Mouse (Mus musculus) limb, embryonic 14.5 days (tissue): ENCODE measurements around the gene Gipc2. TPM values are rescaled to one million over a fixed set of nuclear protein-coding genes. Genes with fewer than 3 reads are reported as not detected.
A peak's percentile ranks its signal among the peaks of the same experiment; 100 is the strongest.

Experiments used
- ATAC-seq: fragments of 200-750 bp; cut with Nextera tagmentation; 2 replicates; pipeline ENCODE4 v1.8.0; 2017; ENCODE audit warnings: low read depth, moderate number of reproducible peaks, moderate TSS enrichment; ENCODE audit not compliant: low FRiP score
- DNase-seq: peaks from one replicate; pipeline ENCODE4 v3.0.0-alpha.2; 2015; ENCODE audit warnings: low spot score
- H3K27ac ChIP-seq: fragments of 300-500 bp; sonication (generic); replicated peaks from 2 replicates; pipeline ENCODE4 v1.5.1; 2014; ENCODE audit warnings: low read depth, mild to moderate bottlenecking, low read length, moderate library complexity, mixed read lengths
- H3K27me3 ChIP-seq: fragments of 300-500 bp; sonication (generic); 2 replicates; pipeline ENCODE4 v1.6.1; 2014; ENCODE audit warnings: low read length, mixed read lengths; ENCODE audit not compliant: control insufficient read depth, insufficient read depth
- H3K36me3 ChIP-seq: fragments of 300-500 bp; sonication (generic); 2 replicates; pipeline ENCODE4 v1.6.1; 2014; ENCODE audit warnings: mild to moderate bottlenecking, low read length, moderate library complexity, mixed read lengths; ENCODE audit not compliant: control insufficient read depth, insufficient read depth
- H3K4me1 ChIP-seq: fragments of 300-500 bp; sonication (generic); 2 replicates; pipeline ENCODE4 v1.6.1; 2014; ENCODE audit warnings: antibody characterized with exemption, low read length, mixed read lengths; ENCODE audit not compliant: control insufficient read depth, insufficient read depth
- H3K4me2 ChIP-seq: fragments of 300-500 bp; sonication (generic); replicated peaks from 2 replicates; pipeline ENCODE4 v1.6.1; 2014; ENCODE audit warnings: low read depth, mild to moderate bottlenecking, low read length, moderate library complexity; ENCODE audit not compliant: severe bottlenecking
- H3K4me3 ChIP-seq: fragments of 300-500 bp; sonication (generic); replicated peaks from 2 replicates; pipeline ENCODE4 v1.5.1; 2014; ENCODE audit warnings: low read length
- H3K9ac ChIP-seq: fragments of 300-500 bp; sonication (generic); 2 replicates; pipeline ENCODE4 v1.6.1; 2014; ENCODE audit warnings: mild to moderate bottlenecking, low read depth, low read length, moderate library complexity; ENCODE audit not compliant: severe bottlenecking
- H3K9me3 ChIP-seq: fragments of 300-500 bp; sonication (generic); 2 replicates; pipeline ENCODE4 v1.6.1; 2016; ENCODE audit warnings: low read length; ENCODE audit not compliant: control insufficient read depth
- POLR2A ChIP-seq: fragments of 200-500 bp; IDR thresholded peaks from 2 replicates; pipeline ENCODE4 v1.8.0; 2012; ENCODE audit warnings: inconsistent platforms, mild to moderate bottlenecking, moderate library complexity, borderline replicate concordance; ENCODE audit not compliant: insufficient read depth, insufficient read length; ENCODE audit errors: extremely low read depth
- whole genome bisulfite sequencing: fragments of 180-500 bp; shearing (Covaris S2); extraction: QIAGEN DNeasy Blood & Tissue Kit; methylation state at CpG from one replicate; pipeline ENCODE4 v1.1.7; 2014; 5-methylcytosine and 5-hydroxymethylcytosine counted together
- polyA plus RNA-seq, 2 experiments: library from polyadenylated mRNA; depleted of rRNA in 1 of 2; stranded (reverse) in 1 of 2; unstranded in 1 of 2; fragments of >200 nt; fragmentation: Nextera tagmentation in 1 of 2; extraction: Ambion mirVana in 1 of 2; gene quantifications; 2 replicates each; pipeline versions ENCODE4 v1.2.1 to v1.2.3; 2012 to 2014

Gipc2 gene
- polyA plus RNA-seq, 2 experiments = 2.6 to 4.3 TPM

DNA sequence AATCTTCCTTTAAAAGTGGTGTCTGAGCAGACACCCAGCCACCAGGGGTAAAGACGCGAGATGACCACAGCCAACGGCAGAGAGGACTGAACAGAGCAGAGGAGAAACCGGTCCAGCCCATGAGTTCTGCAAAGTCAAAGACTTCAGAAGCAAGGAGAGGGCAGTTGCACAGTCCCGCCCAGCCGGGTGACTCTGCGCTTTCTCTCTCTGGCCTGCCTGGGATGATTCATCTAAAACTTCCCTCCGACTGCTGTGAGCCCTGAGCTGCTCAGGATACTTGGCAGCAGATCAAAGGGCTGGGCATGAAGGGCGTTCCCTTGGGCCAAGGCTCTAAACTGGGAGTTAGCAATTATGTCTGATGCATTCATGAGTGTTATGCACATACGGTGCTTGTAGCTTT is 51.2 kb downstream of the Gipc2 start:
- 10% methylated on average over 10 of the region's 10 CpGs for WGBS
- TF ChIP-seq POLR2A = no peak
- no peak overlapping the region for H3K9ac ChIP-seq
- peak overlapping the region; percentile 15; the same call in 1 of the 2 replicates for H3K4me2 ChIP-seq
- H3K9me3 ChIP-seq = no peaks in the 10 kb centered on the region
- peak; percentile 84 for DNase-seq
- no peak overlapping the region for H3K4me3 ChIP-seq
- H3K27ac ChIP-seq = no peak overlapping the region
- no peaks in the 10 kb centered on the region for H3K27me3 ChIP-seq
- no peaks in the 10 kb centered on the region for H3K36me3 ChIP-seq
- peaks cover 14% of the 10 kb centered on the region for H3K4me1 ChIP-seq
- ATAC-seq = peak; percentile 48

DNA sequence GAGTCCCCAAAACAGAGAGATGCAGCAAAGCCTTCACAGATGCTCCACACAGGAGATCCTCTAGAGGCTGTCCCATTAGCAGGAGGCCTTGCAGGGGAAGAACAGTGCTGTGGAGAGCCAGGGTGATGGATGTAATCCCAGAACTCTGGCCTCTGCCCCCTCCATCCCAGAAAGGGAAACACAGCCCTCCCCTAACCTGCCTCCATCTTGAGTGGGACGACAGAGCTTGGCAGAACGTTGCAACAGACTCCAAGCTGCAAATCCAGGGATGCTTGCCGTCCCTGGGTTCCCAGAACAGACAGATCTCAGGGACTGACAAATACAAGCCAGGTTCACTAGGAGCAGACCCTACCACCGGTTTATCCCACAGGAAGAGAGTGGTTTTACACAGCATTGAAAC is 51.8 kb downstream of the Gipc2 start:
- H3K9ac ChIP-seq = no peak overlapping the region
- WGBS = 38% methylated on average over 4 of the region's 4 CpGs
- H3K36me3 ChIP-seq = no peaks in the 10 kb centered on the region
- no peaks in the 10 kb centered on the region for H3K27me3 ChIP-seq
- no peak overlapping the region for H3K4me2 ChIP-seq
- no peaks in the 10 kb centered on the region for H3K9me3 ChIP-seq
- ATAC-seq = no peak
- no peak for DNase-seq
- no peak overlapping the region for H3K27ac ChIP-seq
- no peak overlapping the region for H3K4me3 ChIP-seq
- TF ChIP-seq POLR2A = no peak
- peaks cover 19% of the 10 kb centered on the region for H3K4me1 ChIP-seq

DNA sequence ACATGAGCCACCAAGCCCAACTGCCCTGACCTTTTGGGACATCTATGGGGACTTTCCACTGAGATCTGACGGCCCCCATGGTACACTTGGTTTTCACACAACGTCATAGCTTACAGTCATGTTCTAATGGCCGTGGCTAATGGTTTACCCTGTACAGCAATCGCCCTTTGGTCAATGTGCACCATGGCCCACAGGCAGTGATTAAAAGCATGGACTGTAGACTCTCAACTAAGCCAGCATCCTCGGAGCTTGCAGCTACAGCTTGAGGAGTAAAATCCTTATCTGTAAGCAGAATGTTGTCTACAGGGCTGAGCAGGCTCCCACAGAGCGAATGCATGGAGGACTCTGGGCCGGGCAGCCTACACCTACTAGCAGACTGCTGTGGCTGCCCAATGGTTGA is 52.5 kb downstream of the Gipc2 start:
- Histone ChIP-seq H3K9me3 (no peaks in the 10 kb centered on the region), H3K4me2 (no peak overlapping the region), H3K4me3 (no peak overlapping the region), H3K27me3 (no peaks in the 10 kb centered on the region), H3K27ac (0 out of 2 replicates have a peak overlapping the region, but pooled peaks have one; percentile 33), H3K9ac (no peak overlapping the region), H3K36me3 (no peaks in the 10 kb centered on the region), H3K4me1 (peaks cover 25% of the 10 kb centered on the region)
- no peak for ATAC-seq
- TF ChIP-seq POLR2A = no peak
- DNase-seq = no peak
- WGBS = 76% methylated on average over 7 of the region's 7 CpGs

DNA sequence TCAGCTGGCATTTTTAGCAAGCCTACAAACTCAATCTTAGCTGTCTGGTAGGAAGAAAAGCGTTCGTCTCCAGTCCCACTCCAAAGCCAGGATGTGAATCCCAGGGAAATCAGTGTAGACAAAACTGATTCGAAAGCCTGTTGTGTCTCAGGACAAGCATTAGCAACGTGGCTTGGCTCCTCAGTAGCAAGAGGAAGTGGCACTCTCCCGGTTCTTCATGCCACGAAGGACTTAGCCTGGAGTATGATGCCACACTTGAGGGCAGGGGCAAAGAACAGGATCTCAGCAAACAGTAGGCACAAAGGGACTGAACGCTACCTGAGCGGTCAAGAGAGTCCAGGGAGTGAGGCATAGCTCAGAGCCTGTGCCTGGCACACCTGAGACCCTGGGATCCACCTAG is 53.4 kb downstream of the Gipc2 start:
- Histone ChIP-seq H3K9me3 (no peaks in the 10 kb centered on the region), H3K36me3 (no peaks in the 10 kb centered on the region), H3K27ac (no peak overlapping the region), H3K4me2 (no peak overlapping the region), H3K27me3 (no peaks in the 10 kb centered on the region), H3K4me1 (peaks cover 26% of the 10 kb centered on the region), H3K4me3 (no peak overlapping the region), H3K9ac (no peak overlapping the region)
- ATAC-seq = no peak
- WGBS = 90% methylated on average over 8 of the region's 8 CpGs
- no peak for TF ChIP-seq POLR2A
- no peak for DNase-seq

DNA sequence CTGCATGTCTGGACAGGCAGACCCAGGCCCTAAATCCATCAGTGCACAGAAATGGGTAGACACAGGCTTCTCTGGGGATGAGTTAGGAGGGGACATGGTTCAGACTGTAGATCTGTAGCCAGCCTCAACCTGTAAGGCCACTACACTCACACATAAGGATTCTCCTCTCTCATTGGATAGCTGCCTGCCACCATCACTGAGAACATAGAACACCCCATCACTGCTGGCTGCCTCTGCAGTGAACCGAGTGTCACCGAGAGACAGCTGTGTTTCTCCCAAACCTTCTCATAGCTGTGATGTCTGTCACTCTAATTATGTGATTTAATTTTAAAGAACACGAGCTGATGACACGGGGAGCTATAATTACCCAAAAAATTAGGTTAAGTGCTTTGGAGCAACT is 54.5 kb downstream of the Gipc2 start:
- Histone ChIP-seq H3K9me3 (no peaks in the 10 kb centered on the region), H3K4me1 (peaks cover 36% of the 10 kb centered on the region), H3K9ac (no peak overlapping the region), H3K27me3 (no peaks in the 10 kb centered on the region), H3K27ac (no peak overlapping the region), H3K36me3 (no peaks in the 10 kb centered on the region), H3K4me3 (no peak overlapping the region), H3K4me2 (no peak overlapping the region)
- DNase-seq (no peak), ATAC-seq (peak; percentile 27; the same call in 1 of the 2 replicates)
- TF ChIP-seq POLR2A = no peak
- WGBS = 71% methylated on average over 4 of the region's 4 CpGs

DNA sequence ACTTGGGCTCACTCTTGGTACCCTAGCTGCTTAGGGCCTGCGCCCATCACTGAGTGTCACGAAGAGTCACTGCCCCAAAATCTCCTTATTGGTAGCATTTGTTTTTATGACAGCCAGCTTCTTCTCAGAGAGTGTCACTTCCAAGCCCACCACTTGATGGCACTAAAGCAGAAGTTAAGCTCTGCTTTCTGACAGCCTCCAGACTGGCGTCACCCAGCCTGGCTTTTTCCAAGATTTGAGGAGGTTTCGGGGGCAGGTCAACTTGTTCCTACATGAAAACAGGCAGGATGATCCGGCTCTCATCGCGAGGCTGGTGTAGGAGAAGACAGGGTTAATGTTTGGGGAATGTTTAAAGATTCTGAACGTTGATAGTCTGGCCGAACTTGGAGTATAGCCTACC is 54.9 kb downstream of the Gipc2 start:
- Histone ChIP-seq H3K27ac (no peak overlapping the region), H3K4me3 (no peak overlapping the region), H3K4me1 (peaks cover 38% of the 10 kb centered on the region), H3K9ac (no peak overlapping the region), H3K4me2 (no peak overlapping the region), H3K9me3 (no peaks in the 10 kb centered on the region), H3K27me3 (no peaks in the 10 kb centered on the region), H3K36me3 (no peaks in the 10 kb centered on the region)
- peak; percentile 51 for ATAC-seq
- DNase-seq = peak; percentile 82
- WGBS = 9% methylated on average over 9 of the region's 9 CpGs
- TF ChIP-seq POLR2A = no peak
